Mouse (Mus musculus) spleen, postnatal 14 days (tissue): Measurements from ENCODE around the gene Speer4f2.
"Not testable (repeated sequence)": the region's sequence is repeated elsewhere in the genome, so short reads cannot be mapped to it uniquely, and the experiment has no call there.

Source experiments
- DNase-seq, 2 experiments: peaks; one replicate each; pipeline ENCODE4 v3.0.0; 2021 to 2022; ENCODE audit warnings: low spot score in 2 of 2

The Speer4f2 gene

GRCm38 (mm10) chr5:17372880-17373279 is at the start of gene Speer4f2:
Speer4f2 (plus strand) TSS chr5:17373180.
- not testable (repeated sequence) for DNase-seq

DNA sequence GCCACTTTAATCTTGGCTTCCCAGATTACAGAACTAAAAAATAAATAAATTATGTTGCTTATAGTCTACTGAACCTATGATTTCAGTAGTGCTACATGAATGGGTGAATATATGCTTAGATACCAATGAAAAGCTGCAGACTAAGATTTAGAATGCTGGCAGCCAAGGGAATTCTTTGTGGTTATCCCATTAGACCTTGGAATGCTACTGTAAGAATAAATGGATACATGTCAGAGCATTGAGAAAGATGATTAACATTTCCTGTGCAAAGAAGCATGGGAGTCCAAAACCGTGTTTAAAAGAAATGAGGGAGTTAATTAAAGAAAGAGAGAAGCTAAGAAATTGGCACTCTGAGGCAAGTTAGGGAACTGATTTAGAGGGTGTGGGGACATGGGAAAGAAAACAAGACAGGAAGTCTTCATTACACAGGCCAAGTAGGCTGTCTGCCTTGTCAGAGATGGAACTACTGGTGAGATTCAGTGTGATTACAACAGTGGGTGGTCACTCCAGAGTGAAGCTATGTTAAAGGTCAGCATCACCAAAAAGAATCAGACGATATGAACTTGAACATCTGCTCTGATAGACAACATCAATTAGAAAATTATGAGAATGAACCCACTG is 43.9 kb upstream of the Speer4f2 start:
- no peak for DNase-seq

- no peak for DNase-seq
These were observed 38.1 kb upstream of the Speer4f2 start for GRCm38 (mm10) chr5:17334836-17335235.

DNA sequence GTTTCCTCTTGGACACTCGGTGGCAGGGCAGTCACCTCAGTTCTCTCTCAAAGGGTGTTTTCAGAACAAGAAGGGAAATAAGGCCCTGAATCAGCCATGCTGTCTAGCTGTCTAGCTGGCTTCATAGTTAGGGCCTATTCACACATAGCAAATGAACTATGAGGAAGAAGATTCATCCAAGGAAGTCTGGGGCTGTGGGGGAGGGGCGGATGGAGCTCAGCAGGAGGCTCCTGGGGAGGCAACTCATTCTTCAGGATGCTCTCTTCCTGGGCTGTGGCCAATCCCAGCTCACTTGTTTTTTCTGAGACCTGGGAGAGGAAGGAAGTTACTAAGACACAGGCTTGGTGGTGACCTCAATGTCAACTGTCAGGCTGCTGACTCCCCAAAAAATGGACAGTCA is 27.2 kb upstream of the Speer4f2 start:
- not testable (repeated sequence) for DNase-seq

DNA sequence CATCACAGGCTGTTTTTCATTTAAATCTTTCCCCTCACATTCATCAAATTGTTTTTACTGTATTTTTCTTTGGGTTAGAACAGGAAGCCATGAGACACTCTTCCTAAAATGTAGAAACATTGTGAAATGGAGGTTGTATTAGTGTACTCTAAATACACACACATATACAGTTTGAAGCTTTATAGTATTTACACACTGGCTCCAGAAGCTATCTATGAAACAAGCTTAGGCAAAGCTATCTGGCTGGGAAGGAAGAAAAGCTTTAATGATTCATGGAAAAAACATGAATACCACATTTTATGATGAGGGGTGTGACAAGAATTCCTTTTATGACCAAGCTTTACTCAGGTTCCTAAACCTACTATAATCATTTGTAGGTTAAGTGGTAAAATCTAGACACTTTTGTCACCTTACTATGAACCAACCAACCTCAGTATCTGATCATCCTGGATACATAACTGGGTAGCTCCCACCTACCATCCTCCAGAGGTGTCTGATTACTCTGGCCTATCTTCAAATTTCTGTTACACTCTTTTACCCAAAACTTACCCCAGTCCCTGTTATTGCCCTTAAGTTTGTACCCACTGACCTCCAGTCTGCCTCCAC is 13.5 kb upstream of the Speer4f2 start:
- DNase-seq: no peak

GRCm38 (mm10) chr5:17389926-17390325 is 16.9 kb downstream of the Speer4f2 start:
- no peak for DNase-seq

DNA sequence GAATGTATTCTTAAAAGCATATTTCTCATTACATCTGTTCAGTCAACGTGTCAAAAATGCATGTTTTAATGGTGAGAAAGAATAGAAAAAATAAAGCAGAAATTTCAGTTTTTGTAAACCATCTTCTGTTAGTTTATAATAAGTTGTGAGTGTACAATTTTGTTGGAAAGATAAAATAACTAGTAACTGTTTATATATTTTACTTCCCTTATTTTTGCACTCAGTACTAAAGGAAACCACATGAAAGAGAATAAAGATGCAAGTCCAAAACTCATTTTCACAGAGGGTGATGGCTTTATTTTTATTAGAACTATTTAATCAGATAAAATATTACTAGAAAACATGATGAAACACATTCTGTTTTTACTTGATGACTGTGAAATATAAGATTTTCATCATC is 18.2 kb downstream of the Speer4f2 start:
- no peak for DNase-seq

- no peak for DNase-seq
These were observed 27.6 kb downstream of the Speer4f2 start for GRCm38 (mm10) chr5:17400571-17400970.

GRCm38 (mm10) chr5:17401206-17402077 is 28.5 kb downstream of the Speer4f2 start:
- no peak for DNase-seq

DNA sequence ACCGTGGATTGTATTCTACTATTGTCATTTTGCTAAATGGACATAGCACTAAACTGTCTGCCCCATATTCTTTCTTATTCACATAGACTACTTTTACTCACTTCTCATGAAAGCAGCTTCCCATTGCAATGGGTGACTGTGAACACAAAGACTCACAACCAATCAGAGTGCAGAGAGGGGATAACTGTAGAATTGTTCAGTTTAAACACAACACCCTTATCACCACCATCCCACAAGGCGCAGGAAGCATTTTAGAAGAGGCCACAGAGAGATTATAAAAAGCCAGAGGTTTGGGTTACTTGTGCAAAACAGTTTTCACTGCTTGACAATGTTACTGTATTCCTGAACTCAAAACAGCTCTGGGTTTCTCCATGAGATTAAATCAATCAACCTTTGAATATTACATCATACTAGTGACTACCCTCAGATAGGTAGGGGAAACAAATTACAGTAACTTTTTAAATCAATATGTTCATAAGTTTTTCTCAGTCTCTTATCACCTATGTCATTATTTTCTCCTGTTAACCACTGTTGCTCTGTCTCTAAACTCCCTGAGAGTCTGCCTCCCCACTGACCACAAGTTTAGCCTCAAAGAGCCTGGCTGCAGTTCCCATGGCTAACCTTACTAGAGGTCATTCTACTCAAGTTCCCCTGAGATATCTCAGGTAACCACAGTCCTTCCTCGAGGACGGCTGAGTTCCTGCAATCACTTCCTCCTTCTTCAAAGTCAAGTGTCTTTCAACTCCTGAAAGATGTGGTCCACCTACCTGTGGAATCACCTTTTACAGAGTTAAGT is 29.5 kb downstream of the Speer4f2 start:
- DNase-seq: no peak

GRCm38 (mm10) chr5:17403584-17403983 is 30.6 kb downstream of the Speer4f2 start:
- no peak for DNase-seq

GRCm38 (mm10) chr5:17408924-17409660 is 36.1 kb downstream of the Speer4f2 start:
- no peak for DNase-seq

GRCm38 (mm10) chr5:17417201-17417600 is 44.2 kb downstream of the Speer4f2 start:
- no peak for DNase-seq

DNA sequence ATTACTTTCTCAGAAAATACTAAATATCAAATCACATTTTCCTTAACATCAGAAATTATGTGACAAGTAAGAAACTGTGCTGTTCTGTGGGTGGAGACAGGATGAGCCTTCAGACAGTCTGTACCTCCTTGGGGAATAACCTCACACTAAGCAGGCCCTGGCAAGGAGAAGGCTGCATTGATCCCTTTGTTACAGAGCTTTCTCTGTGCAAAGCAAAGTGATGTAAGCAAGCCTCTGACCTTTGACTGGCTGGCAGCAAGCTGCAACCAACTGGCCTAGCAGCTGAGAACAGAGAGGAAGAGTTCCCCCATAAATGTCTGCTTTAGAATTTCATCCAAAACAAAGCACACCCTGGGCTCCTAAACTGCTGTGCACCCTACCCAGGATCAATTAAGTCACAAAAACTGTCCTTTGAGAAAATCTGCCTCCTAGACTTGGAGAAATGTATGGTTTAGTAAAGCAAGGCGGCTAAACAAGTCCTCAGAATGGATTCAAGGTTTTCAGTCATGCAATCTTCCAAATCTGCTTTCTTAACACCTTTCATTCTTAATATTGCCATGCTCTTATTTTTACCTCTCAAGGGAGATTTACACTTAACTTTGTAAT is 46.3 kb downstream of the Speer4f2 start:
- DNase-seq: no peak

DNA sequence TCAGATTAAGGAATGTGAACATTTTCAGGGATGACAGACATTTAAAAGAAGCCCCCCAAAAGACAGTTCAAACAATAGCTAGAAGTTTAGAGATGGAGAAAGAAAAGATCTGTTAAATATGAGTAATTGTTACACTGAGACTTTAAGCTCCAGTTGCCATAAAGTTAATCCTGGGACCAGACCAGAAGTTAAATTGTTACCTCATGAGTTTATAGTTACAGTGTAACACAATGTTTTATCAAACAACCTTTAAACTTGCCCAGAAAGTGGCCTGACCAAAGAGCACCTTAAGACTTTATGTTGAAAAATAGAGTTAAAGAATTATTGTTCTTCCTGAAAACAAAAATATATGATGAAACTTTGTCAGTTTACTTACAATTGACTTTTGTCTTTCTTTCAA is 46.9 kb downstream of the Speer4f2 start:
- no peak for DNase-seq

DNA sequence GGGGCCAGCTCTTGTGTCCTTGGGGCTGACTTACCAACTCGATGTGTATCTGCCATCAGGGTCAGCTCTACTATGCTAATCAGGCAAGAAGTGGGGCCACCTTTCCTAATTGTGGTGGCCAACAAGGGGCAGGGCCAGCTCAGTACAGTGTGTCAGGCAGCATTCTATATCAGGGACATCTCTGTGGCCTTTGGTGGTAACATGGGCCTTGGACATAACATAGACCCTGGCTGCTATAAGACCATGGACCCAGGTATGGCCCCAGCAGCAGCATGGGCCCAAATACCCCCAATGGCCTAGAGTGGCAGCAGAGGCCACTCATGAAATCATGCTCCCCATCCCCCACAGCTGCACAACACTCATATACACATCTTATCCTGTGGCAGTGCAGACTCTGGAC is 49.2 kb downstream of the Speer4f2 start:
- no peak for DNase-seq

DNA sequence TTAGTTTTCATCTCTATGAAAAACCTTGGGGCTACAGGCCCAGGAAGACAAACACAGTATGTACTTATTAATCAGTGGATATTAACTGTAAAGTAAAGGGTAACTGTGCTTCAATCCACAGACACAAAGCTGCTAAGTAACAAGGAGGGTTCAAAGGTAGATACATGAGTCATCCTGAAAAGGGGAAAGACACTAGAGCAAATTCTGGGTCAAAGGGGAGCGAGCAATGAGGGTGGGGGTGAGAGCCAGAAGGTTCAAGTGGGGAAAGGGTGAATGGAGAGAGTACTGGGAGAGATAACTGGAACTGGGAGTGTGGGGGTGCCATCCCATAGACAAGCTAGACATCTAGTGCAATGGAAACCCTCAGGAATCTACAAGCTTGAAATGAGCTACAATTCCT is 54.0 kb downstream of the Speer4f2 start:
- DNase-seq: no peak
